Mouse (Mus musculus): Measurements from ENCODE around the gene 1700122O11Rik. TPM values are rescaled to one million over a fixed set of nuclear protein-coding genes. Genes with fewer than 3 reads are reported as not detected.
A peak's percentile ranks its signal among the peaks of the same experiment; 100 is the strongest.

Gene 1700122O11Rik
- polyA plus RNA-seq, 1 experiment from 2014 or later = not detected

- H3K36me3 ChIP-seq = no peaks in the 10 kb centered on the region
- H3K4me3 ChIP-seq = no peak overlapping the region
- peaks cover 45% of the 10 kb centered on the region for H3K4me1 ChIP-seq
- ATAC-seq (ENCODE audit: borderline replicate concordance, extremely low read depth, low FRiP score, low TSS enrichment) = no peak
- H3K27ac ChIP-seq = no peak overlapping the region; the same call in 1 of the 2 replicates
- 60% methylated on average over 8 of the region's 8 CpGs for WGBS
- no peak overlapping the region for H3K4me2 ChIP-seq
- no peaks in the 10 kb centered on the region for H3K27me3 ChIP-seq
- no peaks in the 10 kb centered on the region for H3K9me3 ChIP-seq
- no peak overlapping the region for H3K9ac ChIP-seq
Observed at GRCm38 (mm10) chr17:48024045-48024444, 14.0 kb downstream of the 1700122O11Rik start.

- peak; percentile 66 for ATAC-seq (ENCODE audit: borderline replicate concordance, extremely low read depth, low FRiP score, low TSS enrichment)
Observed at GRCm38 (mm10) chr17:48019585-48019984, 18.5 kb downstream of the 1700122O11Rik start.

GRCm38 (mm10) chr17:48016566-48016965 lies 21.5 kb downstream of the 1700122O11Rik start:
- no peaks in the 10 kb centered on the region for H3K9me3 ChIP-seq
- H3K36me3 ChIP-seq = no peaks in the 10 kb centered on the region
- H3K27ac ChIP-seq = no peak overlapping the region
- 66% methylated on average over 5 of the region's 5 CpGs for WGBS
- no peak overlapping the region for H3K9ac ChIP-seq
- H3K27me3 ChIP-seq = no peaks in the 10 kb centered on the region
- no peak for ATAC-seq (ENCODE audit: borderline replicate concordance, extremely low read depth, low FRiP score, low TSS enrichment)
- no peak overlapping the region for H3K4me2 ChIP-seq
- H3K4me3 ChIP-seq = no peak overlapping the region
- peaks cover 9% of the 10 kb centered on the region for H3K4me1 ChIP-seq

More at GRCm38 (mm10) chr17:48019585-48019984, 18.5 kb downstream of the 1700122O11Rik start:
- no peaks in the 10 kb centered on the region for H3K27me3 ChIP-seq
- H3K36me3 ChIP-seq = no peaks in the 10 kb centered on the region
- H3K4me2 ChIP-seq = no peak overlapping the region
- H3K4me1 ChIP-seq = peaks cover 22% of the 10 kb centered on the region
- peak overlapping the region; percentile 12; the same call in 1 of the 2 replicates for H3K27ac ChIP-seq
- H3K9me3 ChIP-seq = no peaks in the 10 kb centered on the region
- H3K9ac ChIP-seq = no peak overlapping the region
- 9% methylated on average over 2 of the region's 2 CpGs for WGBS
- H3K4me3 ChIP-seq = no peak overlapping the region

GRCm38 (mm10) chr17:48012561-48012960 lies 25.5 kb downstream of the 1700122O11Rik start:
- Histone ChIP-seq H3K9ac (no peak overlapping the region), H3K27ac (no peak overlapping the region), H3K4me3 (no peak overlapping the region), H3K36me3 (no peaks in the 10 kb centered on the region), H3K4me2 (no peak overlapping the region), H3K9me3 (no peaks in the 10 kb centered on the region), H3K4me1 (no peaks in the 10 kb centered on the region), H3K27me3 (no peaks in the 10 kb centered on the region)
- no peak for ATAC-seq (ENCODE audit: borderline replicate concordance, extremely low read depth, low FRiP score, low TSS enrichment)
- WGBS = 52% methylated on average over 10 of the region's 10 CpGs

- Histone ChIP-seq H3K9me3 (no peaks in the 10 kb centered on the region), H3K27ac (no peak overlapping the region), H3K4me2 (no peak overlapping the region), H3K27me3 (no peaks in the 10 kb centered on the region), H3K36me3 (no peaks in the 10 kb centered on the region), H3K4me1 (0 out of 2 replicates have a peak, but pooled peaks cover 3% of the 10 kb centered on the region), H3K9ac (no peak overlapping the region), H3K4me3 (no peak overlapping the region)
- WGBS = 81% methylated on average over 12 of the region's 12 CpGs
- ATAC-seq (ENCODE audit: borderline replicate concordance, extremely low read depth, low FRiP score, low TSS enrichment) = no peak
Observed at GRCm38 (mm10) chr17:48011105-48011504, 27.0 kb downstream of the 1700122O11Rik start.

GRCm38 (mm10) chr17:48010283-48010682 lies 27.8 kb downstream of the 1700122O11Rik start:
- Histone ChIP-seq H3K9me3 (no peaks in the 10 kb centered on the region), H3K27ac (no peak overlapping the region), H3K4me3 (no peak overlapping the region), H3K9ac (no peak overlapping the region), H3K27me3 (no peaks in the 10 kb centered on the region), H3K4me2 (no peak overlapping the region), H3K36me3 (no peaks in the 10 kb centered on the region), H3K4me1 (peaks cover 5% of the 10 kb centered on the region)
- no peak for ATAC-seq (ENCODE audit: borderline replicate concordance, extremely low read depth, low FRiP score, low TSS enrichment)
- WGBS = 69% methylated on average over 11 of the region's 11 CpGs

GRCm38 (mm10) chr17:48005816-48006215 lies 32.3 kb downstream of the 1700122O11Rik start:
- H3K4me1 ChIP-seq = peaks cover 32% of the 10 kb centered on the region
- no peak overlapping the region for H3K4me2 ChIP-seq
- ATAC-seq (ENCODE audit: borderline replicate concordance, extremely low read depth, low FRiP score, low TSS enrichment) = no peak
- peak overlapping the region; percentile 47; the same call in 1 of the 2 replicates for H3K27ac ChIP-seq
- no peaks in the 10 kb centered on the region for H3K9me3 ChIP-seq
- no peaks in the 10 kb centered on the region for H3K36me3 ChIP-seq
- 45% methylated on average over 4 of the region's 4 CpGs for WGBS
- H3K9ac ChIP-seq = no peak overlapping the region
- H3K4me3 ChIP-seq = no peak overlapping the region
- no peaks in the 10 kb centered on the region for H3K27me3 ChIP-seq

GRCm38 (mm10) chr17:48005091-48005490 lies 33.0 kb downstream of the 1700122O11Rik start:
- H3K4me1 ChIP-seq = peaks cover 38% of the 10 kb centered on the region
- H3K4me2 ChIP-seq = no peak overlapping the region
- no peak overlapping the region for H3K4me3 ChIP-seq
- peak overlapping the region; percentile 75 for H3K27ac ChIP-seq
- no peaks in the 10 kb centered on the region for H3K36me3 ChIP-seq
- no peaks in the 10 kb centered on the region for H3K9me3 ChIP-seq
- H3K9ac ChIP-seq = no peak overlapping the region
- ATAC-seq (ENCODE audit: borderline replicate concordance, extremely low read depth, low FRiP score, low TSS enrichment) = no peak
- no peaks in the 10 kb centered on the region for H3K27me3 ChIP-seq
- 14% methylated on average over 8 of the region's 8 CpGs for WGBS

GRCm38 (mm10) chr17:48004619-48005018 lies 33.5 kb downstream of the 1700122O11Rik start:
- H3K27me3 ChIP-seq = no peaks in the 10 kb centered on the region
- no peak overlapping the region for H3K9ac ChIP-seq
- peaks cover 43% of the 10 kb centered on the region for H3K4me1 ChIP-seq
- H3K27ac ChIP-seq = peak overlapping the region; percentile 75
- no peak overlapping the region for H3K4me2 ChIP-seq
- ATAC-seq (ENCODE audit: borderline replicate concordance, extremely low read depth, low FRiP score, low TSS enrichment) = no peak
- WGBS = 39% methylated on average over 9 of the region's 9 CpGs
- H3K4me3 ChIP-seq = no peak overlapping the region
- no peaks in the 10 kb centered on the region for H3K9me3 ChIP-seq
- H3K36me3 ChIP-seq = no peaks in the 10 kb centered on the region

GRCm38 (mm10) chr17:48002486-48002885 lies 35.6 kb downstream of the 1700122O11Rik start:
- Histone ChIP-seq H3K4me2 (peak overlapping the region; percentile 66), H3K9me3 (no peaks in the 10 kb centered on the region), H3K4me3 (peak overlapping the region; percentile 34), H3K9ac (peak overlapping the region; percentile 28; the same call in 1 of the 2 replicates), H3K27me3 (no peaks in the 10 kb centered on the region), H3K4me1 (peaks cover 45% of the 10 kb centered on the region), H3K27ac (peak overlapping the region; percentile 93), H3K36me3 (no peaks in the 10 kb centered on the region)
- ATAC-seq (ENCODE audit: borderline replicate concordance, extremely low read depth, low FRiP score, low TSS enrichment) = no peak
- WGBS = 50% methylated on average over 4 of the region's 4 CpGs

GRCm38 (mm10) chr17:48001586-48002361 lies 36.3 kb downstream of the 1700122O11Rik start:
- peak; percentile 87 for ATAC-seq (ENCODE audit: borderline replicate concordance, extremely low read depth, low FRiP score, low TSS enrichment)
- WGBS = 1% methylated on average over 21 of the region's 21 CpGs
- peaks cover 45% of the 10 kb centered on the region for H3K4me1 ChIP-seq
- H3K36me3 ChIP-seq = no peaks in the 10 kb centered on the region
- H3K9ac ChIP-seq = peak overlapping the region; percentile 28; the same call in 1 of the 2 replicates
- peak overlapping the region; percentile 66 for H3K4me2 ChIP-seq
- no peaks in the 10 kb centered on the region for H3K27me3 ChIP-seq
- H3K9me3 ChIP-seq = no peaks in the 10 kb centered on the region
- peak overlapping the region; percentile 93 for H3K27ac ChIP-seq
- peak overlapping the region; percentile 34 for H3K4me3 ChIP-seq

GRCm38 (mm10) chr17:48001157-48001556 lies 36.9 kb downstream of the 1700122O11Rik start:
- no peaks in the 10 kb centered on the region for H3K27me3 ChIP-seq
- WGBS = 3% methylated on average over 7 of the region's 7 CpGs
- H3K36me3 ChIP-seq = no peaks in the 10 kb centered on the region
- peak overlapping the region; percentile 93 for H3K27ac ChIP-seq
- H3K4me2 ChIP-seq = peak overlapping the region; percentile 66
- peak; percentile 58; the same call in 1 of the 2 replicates for ATAC-seq (ENCODE audit: borderline replicate concordance, extremely low read depth, low FRiP score, low TSS enrichment)
- peaks cover 43% of the 10 kb centered on the region for H3K4me1 ChIP-seq
- H3K9ac ChIP-seq = no peak overlapping the region
- no peaks in the 10 kb centered on the region for H3K9me3 ChIP-seq
- peak overlapping the region; percentile 34 for H3K4me3 ChIP-seq

Measured in lung, embryonic 15.5 days (tissue).